Mouse (Mus musculus) midbrain, embryonic 16.5 days (tissue): ENCODE data around the gene Sik2. TPM values are rescaled to one million over a fixed set of nuclear protein-coding genes. Genes with fewer than 3 reads are reported as not detected.

Source experiments
- ATAC-seq: fragments of 200-750 bp; cut with Nextera tagmentation; 2 replicates; pipeline ENCODE4 v1.8.0; 2017; ENCODE audit warnings: moderate TSS enrichment
- H3K27ac ChIP-seq: fragments of 300-500 bp; sonication (generic); 2 replicates; pipeline ENCODE4 v1.5.1; 2014; ENCODE audit warnings: mild to moderate bottlenecking, low read length, mixed read lengths
- H3K27me3 ChIP-seq: fragments of 300-500 bp; sonication (generic); 2 replicates; pipeline ENCODE4 v1.6.1; 2014; ENCODE audit warnings: low read depth, low read length, mixed read lengths; ENCODE audit not compliant: control insufficient read depth, insufficient read depth
- H3K36me3 ChIP-seq: fragments of 300-500 bp; sonication (generic); 2 replicates; pipeline ENCODE4 v1.6.1; 2014; ENCODE audit warnings: mild to moderate bottlenecking, low read length, moderate library complexity, mixed read lengths; ENCODE audit not compliant: control insufficient read depth, insufficient read depth
- H3K4me1 ChIP-seq: fragments of 300-500 bp; sonication (generic); 2 replicates; pipeline ENCODE4 v1.6.1; 2014; ENCODE audit warnings: mild to moderate bottlenecking, low read length, mixed read lengths; ENCODE audit not compliant: control insufficient read depth, insufficient read depth
- H3K4me2 ChIP-seq: fragments of 300-500 bp; sonication (generic); 2 replicates; pipeline ENCODE4 v1.6.1; 2014; ENCODE audit warnings: mild to moderate bottlenecking, low read length, mixed read lengths
- H3K4me3 ChIP-seq: fragments of 300-500 bp; sonication (generic); 2 replicates; pipeline ENCODE4 v1.5.1; 2014; ENCODE audit warnings: low read depth, mild to moderate bottlenecking, low read length, moderate library complexity, mixed read lengths
- H3K9ac ChIP-seq: fragments of 300-500 bp; sonication (generic); 2 replicates; pipeline ENCODE4 v1.6.1; 2014; ENCODE audit warnings: low read depth, low read length, mixed read lengths
- H3K9me3 ChIP-seq: fragments of 300-500 bp; sonication (generic); replicated peaks from 2 replicates; pipeline ENCODE4 v1.6.1; 2014; ENCODE audit warnings: mild to moderate bottlenecking, low read length, mixed read lengths; ENCODE audit not compliant: control insufficient read depth, poor library complexity, severe bottlenecking
- WGBS: fragments of 180-500 bp; shearing (Covaris S2); extraction: QIAGEN DNeasy Blood & Tissue Kit; methylation state at CpG from one replicate; pipeline ENCODE4 v1.1.7; 2014; 5-methylcytosine and 5-hydroxymethylcytosine counted together
- polyA plus RNA-seq: library from polyadenylated mRNA; unstranded; fragments of >200 nt; fragmentation: Nextera tagmentation; extraction: Ambion mirVana; gene quantifications from 2 replicates; pipeline ENCODE4 v1.2.1, GENCODE M21; 2015

Gene Sik2
- polyA plus RNA-seq, 1 experiment from 2014 or later: 20.2 TPM

DNA sequence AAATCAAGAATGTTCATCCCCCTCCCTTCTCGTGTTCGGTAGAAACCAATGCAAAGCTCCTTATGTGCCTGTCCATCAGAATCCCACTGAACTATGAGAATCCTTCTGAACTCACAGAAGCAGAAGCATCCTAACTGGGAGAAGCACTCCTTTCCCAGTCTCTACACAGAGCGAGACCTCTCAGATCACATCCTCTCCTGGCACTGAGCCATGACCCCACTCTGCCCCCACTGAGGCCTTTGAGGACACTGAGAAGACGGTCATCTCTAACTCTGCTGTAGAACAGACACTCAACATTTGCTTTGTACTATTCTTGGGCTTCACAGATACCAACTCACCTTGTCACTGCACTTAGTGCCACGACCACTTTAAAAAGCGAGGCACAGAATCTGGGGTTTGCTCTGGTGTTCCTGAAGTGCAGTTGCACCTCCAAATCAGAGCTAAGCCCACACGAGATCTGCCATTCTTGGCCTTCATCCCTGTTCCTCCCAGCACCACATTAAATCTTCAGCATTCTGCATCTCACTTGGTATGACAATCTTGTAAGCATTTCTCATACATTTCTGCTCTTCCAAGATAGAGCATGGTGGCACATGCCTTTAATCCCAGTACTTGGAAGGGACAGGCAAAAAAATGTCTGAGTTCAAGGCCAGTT, 96.9 kb downstream of the Sik2 start:
- Histone ChIP-seq H3K9ac (no peak overlapping the region), H3K36me3 (peaks cover 9% of the 10 kb centered on the region; the same call in 1 of the 2 replicates), H3K27ac (no peak overlapping the region), H3K9me3 (no peaks in the 10 kb centered on the region), H3K4me3 (no peak overlapping the region), H3K4me2 (no peak overlapping the region), H3K27me3 (no peaks in the 10 kb centered on the region), H3K4me1 (no peaks in the 10 kb centered on the region)
- 91% methylated on average over 7 of the region's 7 CpGs for WGBS
- no peak for ATAC-seq

DNA sequence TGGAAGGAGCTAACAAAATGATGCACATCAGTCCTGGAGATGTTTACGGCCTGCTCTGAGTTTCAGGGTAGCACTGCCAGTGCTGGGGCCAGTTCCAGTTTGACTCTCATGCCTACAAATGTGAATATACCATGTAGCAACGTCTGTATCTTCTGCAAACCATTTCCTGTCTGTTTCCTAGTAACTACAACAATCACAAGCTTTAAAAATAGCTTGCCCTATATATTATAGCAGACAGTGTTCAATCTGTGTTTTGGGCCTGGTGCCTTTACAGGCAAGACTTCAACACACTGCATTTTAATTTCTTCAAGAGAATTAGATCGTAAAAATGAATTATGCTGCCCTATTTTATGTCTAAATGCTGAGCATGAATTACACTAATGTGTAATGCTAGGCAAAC, 103.6 kb downstream of the Sik2 start:
- H3K27me3 ChIP-seq: no peaks in the 10 kb centered on the region
- no peak for ATAC-seq
- H3K4me3 ChIP-seq: no peak overlapping the region
- H3K4me1 ChIP-seq: no peaks in the 10 kb centered on the region
- no peak overlapping the region for H3K27ac ChIP-seq
- H3K4me2 ChIP-seq: no peak overlapping the region
- H3K9ac ChIP-seq: no peak overlapping the region
- peaks cover 6% of the 10 kb centered on the region; the same call in 1 of the 2 replicates for H3K36me3 ChIP-seq
- H3K9me3 ChIP-seq: no peaks in the 10 kb centered on the region
- 84% methylated on average over 3 of the region's 3 CpGs for WGBS

DNA sequence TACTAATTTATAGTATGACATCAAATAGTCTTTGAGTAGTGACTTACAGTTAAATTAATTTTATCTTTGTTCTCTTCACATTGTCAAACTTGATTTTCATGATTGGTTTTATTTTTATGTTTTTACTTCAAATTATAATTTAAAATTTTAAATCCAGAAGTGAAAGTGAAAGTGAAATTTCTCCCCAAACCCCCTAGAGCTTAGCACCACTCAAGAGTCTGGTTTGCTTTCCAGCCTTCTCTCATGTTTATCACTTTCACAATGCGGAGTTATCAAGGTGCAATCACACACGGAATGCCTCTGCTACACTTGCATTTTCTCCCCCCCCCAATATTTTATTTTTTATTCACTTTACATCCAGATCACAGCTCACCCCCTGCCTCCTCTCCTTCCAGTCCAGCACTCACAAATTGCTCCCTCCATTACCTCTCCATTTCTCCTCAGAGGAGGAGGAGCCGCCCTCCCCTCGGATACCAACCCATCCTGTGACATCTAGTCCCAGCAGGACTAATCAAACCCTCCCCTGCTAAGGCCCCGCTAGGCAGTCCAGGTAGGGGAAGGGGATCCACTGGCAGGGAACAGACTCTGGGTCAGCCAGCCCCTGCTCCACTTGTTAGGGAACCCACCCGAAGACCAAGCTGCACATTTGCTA, 104.6 kb downstream of the Sik2 start:
- Histone ChIP-seq H3K9ac (no peak overlapping the region), H3K4me2 (no peak overlapping the region), H3K9me3 (no peaks in the 10 kb centered on the region), H3K4me1 (no peaks in the 10 kb centered on the region), H3K27ac (no peak overlapping the region), H3K27me3 (no peaks in the 10 kb centered on the region), H3K36me3 (peaks cover 6% of the 10 kb centered on the region; the same call in 1 of the 2 replicates), H3K4me3 (no peak overlapping the region)
- ATAC-seq: no peak
- WGBS: 75% methylated on average over 6 of the region's 6 CpGs

DNA sequence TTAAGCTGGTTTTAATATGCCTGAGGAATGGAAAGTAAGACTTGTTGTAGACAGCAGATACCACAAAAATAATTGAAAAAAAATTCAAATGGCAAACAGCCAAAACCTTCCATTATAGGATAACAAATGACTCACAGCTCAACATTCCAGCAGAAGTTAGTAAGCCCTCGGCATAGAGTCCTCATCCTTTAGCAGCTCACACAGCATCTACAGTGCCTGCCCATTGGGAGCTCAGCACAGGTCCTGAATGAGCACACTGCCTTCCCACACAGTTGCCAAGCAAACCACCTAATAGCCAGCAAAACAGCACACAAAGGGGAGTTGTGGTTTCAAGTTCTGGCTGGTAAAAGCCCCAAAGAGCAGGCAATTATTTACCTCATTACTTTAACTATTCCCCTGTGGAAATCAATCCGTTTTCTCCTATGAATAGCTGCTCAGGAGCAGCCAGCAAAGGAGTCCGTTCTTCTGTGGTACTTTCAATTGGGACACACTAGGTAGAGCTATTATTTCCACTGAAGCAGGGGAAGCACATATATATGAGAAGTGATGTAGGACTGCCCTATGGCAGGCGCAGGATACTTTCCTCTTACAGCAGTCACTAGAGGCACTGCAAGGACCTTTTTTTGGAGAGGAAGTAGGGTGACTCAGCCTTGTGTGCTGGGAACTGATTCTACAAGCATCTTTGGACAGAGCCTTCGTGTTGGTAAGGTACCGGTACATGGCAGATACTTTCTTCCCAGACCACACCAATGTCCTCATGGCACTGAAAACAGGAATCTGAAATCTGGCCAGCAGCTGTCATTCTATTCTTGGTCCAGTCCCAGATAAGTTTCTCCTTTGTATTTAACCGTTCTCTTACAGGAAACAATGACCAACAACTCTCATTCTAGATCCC, 108.6 kb downstream of the Sik2 start:
- no peaks in the 10 kb centered on the region for H3K9me3 ChIP-seq
- no peak overlapping the region for H3K9ac ChIP-seq
- H3K27me3 ChIP-seq: no peaks in the 10 kb centered on the region
- no peaks in the 10 kb centered on the region for H3K4me1 ChIP-seq
- WGBS: 74% methylated on average over 7 of the region's 7 CpGs
- H3K36me3 ChIP-seq: peaks cover 17% of the 10 kb centered on the region
- no peak overlapping the region for H3K4me2 ChIP-seq
- no peak overlapping the region for H3K4me3 ChIP-seq
- ATAC-seq: no peak
- no peak overlapping the region for H3K27ac ChIP-seq

- Histone ChIP-seq H3K9ac (no peak overlapping the region), H3K27me3 (no peaks in the 10 kb centered on the region), H3K27ac (no peak overlapping the region), H3K36me3 (peaks cover 28% of the 10 kb centered on the region), H3K4me1 (no peaks in the 10 kb centered on the region), H3K4me2 (no peak overlapping the region), H3K9me3 (no peaks in the 10 kb centered on the region), H3K4me3 (no peak overlapping the region)
- ATAC-seq: no peak
- WGBS: 78% methylated on average over 4 of the region's 4 CpGs
Measured at GRCm38 (mm10) chr9:50893665-50894064, 115.2 kb downstream of the Sik2 start.

DNA sequence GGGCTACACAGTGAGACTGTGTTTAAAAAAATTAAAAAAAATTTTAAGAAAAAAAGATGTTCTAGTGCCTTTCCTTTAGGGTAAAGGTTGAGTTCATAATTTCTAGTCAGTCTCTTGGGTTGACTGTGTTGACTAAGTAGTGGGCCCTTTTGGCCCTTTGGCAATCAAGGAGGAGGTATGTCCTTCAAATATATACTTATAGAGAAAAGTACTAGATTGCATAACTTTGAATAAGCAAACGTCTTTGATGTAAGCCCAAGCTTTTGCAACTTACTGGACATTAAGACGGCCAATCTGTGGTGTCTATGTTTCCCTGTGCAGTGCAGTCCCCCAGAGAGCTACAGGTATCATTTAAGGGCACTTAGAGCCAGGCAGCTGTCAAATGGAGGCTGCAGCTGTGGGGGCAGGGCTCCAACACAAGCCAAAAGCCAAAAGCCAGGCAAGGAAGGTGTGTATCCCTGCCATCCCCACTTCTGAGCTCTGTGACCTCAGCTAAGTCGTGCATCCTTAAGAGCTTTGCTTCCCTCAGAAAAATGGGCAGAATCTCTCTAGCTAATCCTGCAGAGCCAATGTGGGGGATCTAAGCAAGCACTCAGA, 118.3 kb downstream of the Sik2 start:
- no peaks in the 10 kb centered on the region for H3K9me3 ChIP-seq
- H3K4me1 ChIP-seq: no peaks in the 10 kb centered on the region
- WGBS: 88% methylated on average over 3 of the region's 3 CpGs
- H3K36me3 ChIP-seq: peaks cover 13% of the 10 kb centered on the region
- no peak overlapping the region for H3K27ac ChIP-seq
- H3K4me3 ChIP-seq: no peak overlapping the region
- no peak for ATAC-seq
- no peaks in the 10 kb centered on the region for H3K27me3 ChIP-seq
- no peak overlapping the region for H3K4me2 ChIP-seq
- H3K9ac ChIP-seq: no peak overlapping the region

- Histone ChIP-seq H3K9me3 (no peaks in the 10 kb centered on the region), H3K36me3 (peaks cover 8% of the 10 kb centered on the region), H3K4me3 (no peak overlapping the region), H3K9ac (no peak overlapping the region), H3K4me1 (0 out of 2 replicates have a peak, but pooled peaks cover 3% of the 10 kb centered on the region), H3K4me2 (no peak overlapping the region), H3K27me3 (no peaks in the 10 kb centered on the region), H3K27ac (no peak overlapping the region)
- no peak for ATAC-seq
- WGBS: 83% methylated on average over 4 of the region's 4 CpGs
Measured at GRCm38 (mm10) chr9:50889964-50890363, 118.9 kb downstream of the Sik2 start.

DNA sequence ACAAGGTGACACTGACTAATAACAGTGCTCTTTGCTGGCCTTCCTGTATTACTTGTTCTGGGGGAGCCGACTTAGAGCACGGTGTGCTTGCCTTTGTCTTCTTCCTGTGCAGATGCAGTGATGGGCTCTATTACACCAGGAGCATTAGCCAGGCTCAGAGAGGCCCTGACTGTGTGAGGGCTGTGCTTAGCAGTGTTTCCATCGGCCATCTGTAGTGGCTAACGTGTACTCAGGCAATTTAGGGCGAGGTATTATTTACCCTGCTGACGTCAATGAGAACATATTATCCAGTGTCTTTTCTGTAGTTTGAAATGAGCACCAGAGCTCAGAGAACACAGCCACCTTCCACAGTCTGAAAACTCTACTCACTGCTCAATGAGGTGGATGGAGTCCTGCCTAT, 119.7 kb downstream of the Sik2 start:
- Histone ChIP-seq H3K9ac (no peak overlapping the region), H3K9me3 (no peaks in the 10 kb centered on the region), H3K36me3 (peaks cover 3% of the 10 kb centered on the region), H3K4me2 (no peak overlapping the region), H3K27ac (no peak overlapping the region), H3K27me3 (no peaks in the 10 kb centered on the region), H3K4me1 (0 out of 2 replicates have a peak, but pooled peaks cover 3% of the 10 kb centered on the region), H3K4me3 (no peak overlapping the region)
- ATAC-seq: no peak
- WGBS: 77% methylated on average over 6 of the region's 6 CpGs
